Mouse (Mus musculus) G1E-ER4 (cell line): ENCODE data around the gene Fuk. TPM values are rescaled to one million over a fixed set of nuclear protein-coding genes. Genes with fewer than 3 reads are reported as not detected.
A peak's percentile ranks its signal among the peaks of the same experiment; 100 is the strongest.

Source experiments
- GATA1 ChIP-seq: IDR thresholded peaks from one replicate; pipeline ENCODE4 v1.8.0; 2012; ENCODE audit warnings: low read length, inconsistent platforms
- polyA plus RNA-seq: library from polyadenylated mRNA; stranded (reverse); fragments of >175 nt; gene quantifications from 2 replicates; pipeline ENCODE4 v1.2.3, GENCODE M21; 2012

The Fuk gene
- polyA plus RNA-seq, 1 experiment = 14.2 TPM

DNA sequence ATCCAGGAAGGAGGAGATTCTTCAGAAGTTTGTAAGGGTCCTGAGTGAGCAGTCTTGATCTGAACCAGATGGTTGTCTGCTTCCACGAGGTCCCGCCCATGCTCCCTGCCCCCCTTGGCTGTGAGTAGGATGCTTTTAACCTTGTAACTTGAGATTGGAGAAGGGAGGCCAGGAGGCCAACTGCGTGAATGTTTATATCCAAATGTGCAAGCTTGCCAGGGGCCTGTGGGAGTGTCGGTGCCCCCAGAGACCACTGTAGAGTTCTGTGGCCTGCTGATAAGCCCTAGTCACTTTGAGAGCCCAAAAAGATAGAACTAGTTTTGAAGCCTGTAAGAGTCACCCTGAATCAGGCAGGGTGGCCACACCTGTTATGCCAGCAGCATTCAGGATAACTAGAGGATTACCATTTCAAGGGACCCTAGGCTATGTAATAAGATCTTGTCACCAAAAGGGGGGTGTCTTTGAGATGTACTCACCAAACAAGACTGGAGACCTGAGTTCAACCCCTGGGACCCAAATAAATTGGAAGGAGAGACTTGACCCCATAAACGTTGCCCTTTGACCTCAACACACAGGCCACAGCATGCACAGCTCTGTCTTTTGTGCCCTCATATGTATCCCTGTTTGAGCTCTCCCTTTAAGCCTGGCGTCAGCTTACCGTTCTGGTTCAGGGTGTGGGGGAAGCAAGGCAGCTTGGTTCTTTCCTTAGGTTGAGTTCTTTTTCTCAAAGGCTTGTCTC lies 19.4 kb upstream of the Fuk start:
- peak; percentile 58 for TF ChIP-seq GATA1

DNA sequence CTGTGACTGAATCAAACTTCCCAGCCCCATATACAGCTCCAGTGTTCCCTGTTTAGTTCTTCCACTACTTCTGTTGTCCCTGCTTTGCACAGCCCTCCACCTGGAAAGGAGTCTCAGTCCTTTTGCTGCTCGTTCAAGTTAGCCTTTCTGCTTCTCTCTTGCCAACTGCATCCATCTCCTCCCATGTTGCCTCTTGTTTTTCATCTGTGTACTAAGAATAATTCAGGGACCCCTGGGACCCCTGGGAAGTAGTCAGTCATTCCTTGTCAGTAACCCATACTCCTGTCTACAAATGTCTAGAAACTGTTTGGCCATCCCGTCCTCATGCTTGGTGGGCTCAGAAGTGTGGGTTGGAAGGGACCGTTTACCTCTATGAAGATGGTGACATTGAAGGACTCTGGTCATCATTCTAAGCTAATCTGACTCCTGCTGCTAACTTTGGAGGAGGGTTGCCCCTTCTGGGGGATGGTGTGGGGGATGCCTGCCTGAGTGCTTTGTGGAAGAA lies 18.5 kb upstream of the Fuk start:
- TF ChIP-seq GATA1 = no peak

DNA sequence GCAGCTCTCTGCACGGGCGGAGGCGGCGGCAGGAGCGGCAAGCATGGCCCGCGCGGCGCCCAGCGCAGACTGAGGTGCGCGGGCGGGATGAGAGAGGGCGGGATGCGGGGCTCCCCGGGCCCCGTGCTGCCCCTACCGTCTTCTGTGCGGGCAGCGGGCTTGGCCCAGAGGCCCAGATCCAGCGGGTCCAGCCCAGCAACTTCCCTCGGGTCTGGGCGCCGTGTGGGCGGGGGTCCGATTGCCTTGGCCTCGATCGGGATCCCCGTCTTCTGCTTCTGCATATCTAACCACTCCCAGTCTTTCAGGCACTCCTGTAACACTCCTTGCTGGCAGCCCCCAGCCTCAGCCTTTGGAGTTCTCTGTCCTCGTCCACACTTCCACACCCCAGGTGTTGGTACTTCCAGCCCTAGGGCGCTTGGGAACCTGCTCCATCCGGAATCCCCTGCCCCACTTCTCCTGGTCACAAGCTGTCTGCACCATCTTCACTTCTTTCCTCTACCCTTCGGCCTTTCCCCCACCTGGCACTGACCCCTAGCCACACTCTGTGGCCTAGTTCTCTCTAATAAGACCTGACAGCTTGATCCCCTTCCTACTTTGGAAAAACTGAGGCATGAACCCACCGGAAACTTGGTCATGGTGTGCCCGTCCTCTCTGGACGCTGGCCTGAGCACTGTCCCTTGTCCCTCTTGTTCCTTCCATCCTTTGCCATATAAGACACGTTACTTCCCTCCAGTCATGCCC lies 17.9 kb upstream of the Fuk start:
- TF ChIP-seq GATA1 = no peak

- TF ChIP-seq GATA1 = no peak
Measured at GRCm38 (mm10) chr8:110919341-110920031, 17.2 kb upstream of the Fuk start, which contains the start of gene St3gal2. St3gal2 (plus strand) TSS chr8:110919922.

DNA sequence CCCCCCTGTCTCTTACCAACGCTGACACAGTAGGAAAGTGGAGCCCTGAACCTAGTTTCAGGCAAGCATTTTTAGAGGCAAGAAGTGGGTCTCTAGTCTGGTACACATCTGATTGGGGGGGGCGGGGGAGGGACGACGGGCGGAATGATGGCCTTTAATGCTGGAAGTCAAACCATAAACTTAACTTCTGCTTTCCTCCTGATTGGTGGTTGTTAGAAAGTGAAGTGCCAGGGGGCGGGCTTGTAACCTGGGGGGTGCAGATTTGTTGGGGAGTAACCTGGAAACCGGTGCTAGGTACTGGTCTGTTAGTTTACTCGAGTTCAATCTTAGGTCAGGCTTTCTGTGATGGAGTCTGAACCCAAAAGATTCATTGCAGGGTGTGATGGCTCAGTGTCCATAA lies 16.2 kb upstream of the Fuk start:
- TF ChIP-seq GATA1 = no peak

DNA sequence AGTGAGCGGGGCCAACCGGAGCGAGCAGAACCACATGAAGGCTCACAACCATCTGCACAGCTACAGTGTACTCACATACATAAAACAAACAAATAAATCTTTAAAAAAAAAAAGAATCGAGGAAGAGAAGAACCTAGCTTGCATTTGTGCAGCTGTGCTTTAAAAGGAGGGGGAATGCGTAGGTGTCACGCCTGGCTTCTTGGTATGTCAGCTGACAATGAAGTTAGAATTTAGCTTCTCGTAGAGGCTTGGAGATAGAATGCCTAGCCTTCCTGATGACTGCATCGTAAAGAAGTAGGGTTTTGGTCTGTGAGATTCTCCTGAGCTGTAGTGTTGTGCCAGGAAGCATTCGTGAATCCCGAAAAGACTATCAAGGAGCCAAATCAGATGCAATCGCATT lies 15.7 kb upstream of the Fuk start:
- no peak for TF ChIP-seq GATA1

DNA sequence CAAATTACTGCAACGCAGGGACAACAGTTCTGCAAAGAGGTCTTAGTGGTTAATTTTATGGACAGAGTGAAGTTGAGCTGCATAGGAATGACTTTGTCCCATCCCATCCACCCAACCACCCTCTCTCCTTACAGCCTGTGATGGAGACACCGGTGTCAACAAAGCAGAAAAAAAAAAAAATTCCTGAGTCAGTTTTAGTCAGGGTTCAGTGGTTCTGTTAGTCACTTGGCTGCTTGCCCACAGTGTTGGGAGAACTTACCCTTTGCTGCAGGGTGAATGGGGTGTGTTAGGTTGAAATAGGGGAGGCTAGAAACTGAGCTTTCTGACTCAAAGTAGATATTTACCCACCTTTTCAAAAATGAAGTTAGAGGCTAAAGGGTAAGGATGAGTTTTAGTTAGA lies 15.1 kb upstream of the Fuk start:
- TF ChIP-seq GATA1 = no peak

- peak; percentile 40 for TF ChIP-seq GATA1
Measured at GRCm38 (mm10) chr8:110911576-110912570, 9.6 kb upstream of the Fuk start.

DNA sequence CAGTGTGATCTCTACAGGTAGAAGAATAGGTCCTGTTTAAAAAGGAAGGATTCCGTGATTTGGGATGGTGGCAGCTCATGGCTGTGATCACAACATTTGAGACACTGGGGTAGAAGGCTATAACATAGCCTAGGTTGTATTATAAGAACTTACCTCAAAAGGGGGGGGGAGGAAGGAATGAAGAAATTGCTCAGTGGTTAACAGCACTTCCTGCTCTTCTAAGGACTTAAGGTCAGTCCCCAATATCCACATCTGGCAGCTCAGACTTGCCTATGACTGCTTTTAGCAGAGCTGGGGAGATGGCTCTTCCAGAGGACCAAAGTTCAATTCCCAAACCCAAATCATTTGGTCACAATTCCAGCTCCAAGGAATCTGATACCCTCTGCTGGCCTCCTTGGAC lies 4.4 kb upstream of the Fuk start:
- no peak for TF ChIP-seq GATA1

- TF ChIP-seq GATA1 = no peak
Measured at GRCm38 (mm10) chr8:110905404-110905803, 3.1 kb upstream of the Fuk start.

- no peak for TF ChIP-seq GATA1
Measured at GRCm38 (mm10) chr8:110902579-110902965, 284 bp upstream of the Fuk start.

DNA sequence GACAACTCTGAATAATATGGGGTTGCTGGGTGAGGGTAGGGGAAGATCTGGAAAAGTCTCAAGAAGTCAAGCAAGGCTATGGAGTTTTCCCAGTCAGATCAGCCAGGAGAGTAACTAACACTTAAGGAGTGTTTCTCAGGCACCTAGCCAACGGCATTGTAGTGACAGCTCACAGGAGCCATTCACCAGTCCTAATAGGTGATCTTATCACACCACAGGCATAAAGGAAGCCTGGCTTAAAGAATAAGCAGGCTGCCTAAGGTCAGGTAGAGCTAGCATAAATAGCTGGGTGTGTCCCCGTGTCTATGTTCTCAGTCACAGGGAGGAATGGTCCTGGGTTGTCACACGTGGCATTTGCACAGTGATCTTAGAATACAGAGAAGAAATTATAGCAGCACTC lies 1.2 kb downstream of the Fuk start:
- TF ChIP-seq GATA1 = no peak

DNA sequence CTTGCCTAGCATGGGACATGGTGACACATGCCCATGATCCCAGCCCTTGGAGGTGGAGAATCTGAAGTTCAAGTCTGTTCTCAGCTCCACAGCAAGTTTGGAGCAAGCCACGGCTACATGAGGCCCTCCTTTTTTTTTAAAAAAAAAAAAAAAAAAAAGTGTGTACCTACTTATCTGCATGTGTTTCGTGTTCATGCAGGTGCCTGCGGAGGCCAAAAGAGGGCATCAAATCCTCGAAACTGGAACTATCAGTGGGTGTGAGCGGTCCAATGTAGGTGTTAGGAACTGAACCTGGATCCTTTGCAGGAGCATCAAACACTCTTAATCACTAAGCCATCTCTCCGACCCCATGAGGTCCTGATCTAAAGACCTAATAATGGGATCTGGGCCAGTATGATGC lies 4.8 kb downstream of the Fuk start:
- TF ChIP-seq GATA1 = no peak

GRCm38 (mm10) chr8:110895812-110896211 lies 6.5 kb downstream of the Fuk start:
- TF ChIP-seq GATA1 = no peak

- no peak for TF ChIP-seq GATA1
Measured at GRCm38 (mm10) chr8:110895254-110895653, 7.0 kb downstream of the Fuk start.
